Mouse (Mus musculus) heart, adult 18-20 months (tissue): ENCODE measurements around the gene Dna2. TPM values are rescaled to one million over a fixed set of nuclear protein-coding genes. Genes with fewer than 3 reads are reported as not detected.

Source experiments
- DNase-seq, 2 experiments: peaks; one replicate each; pipeline ENCODE4 v3.0.0; 2021 to 2022; ENCODE audit warnings: mixed read lengths in 1 of 2
- total RNA-seq, 2 experiments: library from RNA; stranded (reverse); gene quantifications; 2 replicates each; pipeline ENCODE4 v1.2.3; 2021

Gene Dna2
- total RNA-seq, 2 experiments from 2014 or later: 0.36 to 0.50 TPM

GRCm38 (mm10) chr10:62980039-62980954, 33.5 kb downstream of the Dna2 start, which contains the start of gene Rufy2:
TSS of gene Rufy2 (plus strand) at chr10:62980223.
- DNase-seq: peak; percentile 81 to 86

DNA sequence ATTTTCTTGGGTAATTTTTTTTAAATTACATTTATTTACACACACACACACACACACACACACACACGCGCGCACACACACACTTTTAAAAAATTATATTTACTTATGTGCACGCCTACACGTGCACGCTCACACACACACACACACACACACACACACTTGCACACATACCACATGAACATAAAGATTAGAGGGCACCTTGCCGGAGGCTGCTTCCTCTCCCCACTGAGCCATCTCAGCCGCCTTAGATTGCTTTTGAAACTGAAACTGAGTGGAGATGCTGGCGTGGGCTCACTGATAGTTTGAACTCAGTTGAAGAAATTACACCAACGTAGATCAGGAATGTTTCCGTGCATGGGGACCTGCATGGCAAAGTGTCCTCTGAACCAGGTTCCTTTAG, 37.2 kb downstream of the Dna2 start:
- no peak for DNase-seq

- peak; percentile 15 to 37 for DNase-seq
These were observed 37.7 kb downstream of the Dna2 start for GRCm38 (mm10) chr10:62984495-62984894.

DNA sequence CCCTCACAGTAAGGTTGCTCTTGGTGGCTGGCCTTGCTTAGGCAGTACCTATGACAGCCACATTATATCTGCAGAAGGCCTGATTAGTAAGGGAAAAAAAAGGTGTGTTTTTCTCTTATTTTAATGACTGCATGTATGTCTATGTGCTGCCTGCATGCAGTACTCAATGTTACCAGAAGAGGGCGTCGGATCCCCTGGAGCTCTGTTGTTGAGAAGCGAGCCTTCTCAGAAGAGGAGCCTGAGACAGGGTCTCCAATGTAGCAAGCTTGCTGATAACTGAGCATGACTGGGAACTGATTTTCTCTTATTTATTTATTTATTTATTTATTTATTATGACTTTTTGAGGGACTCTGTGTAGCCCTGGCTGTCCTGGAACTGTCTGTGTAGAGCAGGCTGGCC, 40.5 kb downstream of the Dna2 start:
- no peak for DNase-seq

DNA sequence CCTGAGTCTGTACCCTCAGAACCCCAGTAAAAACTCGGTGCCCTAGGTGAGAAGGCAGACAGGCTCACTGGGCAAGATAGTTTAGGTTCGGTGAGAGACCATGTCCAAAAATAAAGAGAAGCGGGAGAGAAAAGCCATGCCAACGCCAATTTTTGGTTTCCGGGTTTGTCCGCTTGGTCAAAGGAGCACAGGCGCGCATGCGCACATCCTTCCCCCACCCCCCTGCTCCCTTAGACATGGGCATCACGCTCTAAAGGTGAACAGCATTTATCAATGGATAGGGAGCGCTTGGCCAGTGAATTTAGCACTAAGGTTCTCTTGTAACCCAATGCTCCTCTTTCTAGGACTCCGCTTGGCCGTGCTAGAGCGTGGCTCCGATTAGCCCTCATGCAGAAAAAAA, 43.8 kb downstream of the Dna2 start:
- DNase-seq: no peak

GRCm38 (mm10) chr10:62993991-62994390, 47.2 kb downstream of the Dna2 start:
- no peak for DNase-seq

DNA sequence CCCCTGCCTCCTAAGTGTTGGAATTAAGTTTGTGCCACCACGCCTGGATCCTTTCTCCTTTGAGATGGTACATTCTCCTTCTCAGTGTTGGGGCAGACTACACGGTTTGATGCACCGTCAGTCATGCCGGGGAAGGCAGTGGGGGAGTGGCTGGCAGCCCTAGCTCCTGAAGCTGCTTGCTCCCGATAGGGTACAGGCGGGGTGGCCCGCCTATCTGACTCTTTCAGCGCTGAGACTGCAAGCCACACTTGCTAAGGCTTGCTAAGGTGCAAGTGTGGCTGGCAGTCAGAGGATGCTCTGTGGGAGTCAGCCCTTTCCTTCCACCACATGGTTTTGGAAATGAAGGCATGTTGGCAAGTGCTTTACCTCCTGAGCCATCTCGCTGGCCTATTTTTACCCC, 53.8 kb downstream of the Dna2 start:
- DNase-seq: no peak

DNA sequence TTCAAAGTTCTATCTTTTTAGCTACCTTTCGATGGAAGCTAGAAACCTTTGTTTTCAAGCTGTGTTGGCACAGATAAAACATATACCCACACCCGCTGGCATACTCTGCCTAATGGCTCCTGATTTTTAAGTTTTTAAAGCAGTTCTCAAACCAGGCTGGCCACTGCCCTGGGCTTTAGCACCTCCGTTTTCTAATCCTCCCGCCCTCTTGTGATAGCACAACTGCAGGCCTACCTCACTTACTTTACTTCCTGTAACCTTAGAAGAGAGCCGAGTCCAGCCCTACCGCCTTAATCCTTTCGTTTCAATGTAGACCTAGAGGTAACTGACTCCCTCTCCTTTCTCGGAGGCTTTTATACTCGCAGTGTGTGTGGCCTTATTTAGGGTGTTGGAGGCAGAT, 56.4 kb downstream of the Dna2 start:
- no peak for DNase-seq

GRCm38 (mm10) chr10:63004556-63004955, 57.7 kb downstream of the Dna2 start:
- no peak for DNase-seq

DNA sequence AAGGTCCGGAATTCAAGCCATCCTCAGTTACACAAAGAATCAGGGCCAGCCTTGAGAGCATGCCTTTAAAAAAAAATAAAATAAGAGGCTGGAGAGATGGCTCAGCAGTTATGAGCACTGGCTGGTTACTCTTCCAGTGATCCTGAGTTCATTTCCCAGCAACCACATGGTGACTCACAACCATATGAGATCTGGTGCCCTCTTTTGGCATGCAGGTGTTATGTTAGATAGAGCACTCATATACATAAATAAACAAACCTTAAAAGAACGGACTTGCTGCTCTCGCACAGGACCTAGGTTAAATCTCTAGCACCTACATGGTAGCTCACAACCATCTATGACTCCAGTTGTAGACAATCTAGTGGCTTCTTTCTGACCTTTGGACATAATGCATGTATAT, 61.4 kb downstream of the Dna2 start:
- no peak for DNase-seq

DNA sequence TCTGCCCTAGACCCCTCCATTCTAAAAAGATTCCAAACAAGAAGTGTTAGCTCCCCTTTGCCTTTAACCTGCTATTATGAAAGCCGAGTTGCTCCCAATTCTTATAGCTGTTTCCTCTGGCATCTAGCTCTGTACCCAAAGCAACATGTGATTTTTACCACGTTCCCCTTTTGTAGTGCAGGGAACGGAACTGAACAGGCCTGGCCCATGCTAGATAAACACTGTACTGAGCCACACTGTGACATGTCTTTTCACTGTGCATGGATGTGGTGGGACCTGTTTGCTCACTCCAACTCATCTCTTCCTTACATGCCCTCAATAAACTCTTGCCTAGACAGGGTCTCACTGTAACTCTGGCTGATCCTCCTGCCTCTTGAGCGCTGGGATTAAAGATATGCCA, 63.4 kb downstream of the Dna2 start:
- no peak for DNase-seq

GRCm38 (mm10) chr10:63011556-63011955, 64.7 kb downstream of the Dna2 start:
- no peak for DNase-seq

- no peak for DNase-seq
These were observed 66.7 kb downstream of the Dna2 start for GRCm38 (mm10) chr10:63013476-63013875.

DNA sequence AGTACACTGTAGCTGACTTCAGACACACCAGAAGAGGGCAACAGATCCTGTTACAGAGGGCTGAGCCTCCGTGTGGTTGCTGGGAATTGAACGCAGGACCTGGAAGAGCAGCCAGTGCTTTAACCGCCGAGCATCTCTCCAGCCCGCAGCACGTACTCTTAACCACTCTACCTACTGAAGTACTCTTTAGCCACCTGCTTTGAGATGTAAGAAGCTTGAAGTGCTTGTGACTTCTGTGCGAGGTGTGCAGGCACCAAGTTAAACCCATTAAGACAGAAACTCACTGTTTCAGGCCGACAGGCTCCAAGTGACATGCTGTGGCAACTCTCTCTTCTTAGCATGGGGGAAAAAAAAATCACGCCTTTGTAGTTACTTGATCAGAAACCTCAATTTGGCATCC, 67.3 kb downstream of the Dna2 start:
- no peak for DNase-seq

DNA sequence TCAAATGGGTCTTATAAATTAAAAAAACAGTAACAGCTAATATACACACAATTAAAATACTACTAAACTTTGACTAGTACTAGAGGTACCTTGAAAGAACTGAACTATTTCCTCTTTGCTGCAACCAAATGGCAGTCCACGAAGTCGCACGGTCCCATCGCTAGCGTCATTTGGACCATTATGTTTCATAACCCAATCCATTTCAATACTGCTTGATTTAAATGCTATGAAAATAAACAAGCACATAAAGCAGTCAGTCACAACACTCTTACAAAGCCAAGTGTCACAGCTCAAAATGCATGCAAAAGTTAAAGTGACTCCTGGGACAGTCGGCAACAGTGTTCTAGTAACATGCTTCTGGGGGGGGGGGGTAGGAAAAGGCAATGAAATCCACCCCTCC, 72.5 kb downstream of the Dna2 start:
- DNase-seq: no peak

- DNase-seq: no peak
These were observed 74.9 kb downstream of the Dna2 start for GRCm38 (mm10) chr10:63021702-63022101.

DNA sequence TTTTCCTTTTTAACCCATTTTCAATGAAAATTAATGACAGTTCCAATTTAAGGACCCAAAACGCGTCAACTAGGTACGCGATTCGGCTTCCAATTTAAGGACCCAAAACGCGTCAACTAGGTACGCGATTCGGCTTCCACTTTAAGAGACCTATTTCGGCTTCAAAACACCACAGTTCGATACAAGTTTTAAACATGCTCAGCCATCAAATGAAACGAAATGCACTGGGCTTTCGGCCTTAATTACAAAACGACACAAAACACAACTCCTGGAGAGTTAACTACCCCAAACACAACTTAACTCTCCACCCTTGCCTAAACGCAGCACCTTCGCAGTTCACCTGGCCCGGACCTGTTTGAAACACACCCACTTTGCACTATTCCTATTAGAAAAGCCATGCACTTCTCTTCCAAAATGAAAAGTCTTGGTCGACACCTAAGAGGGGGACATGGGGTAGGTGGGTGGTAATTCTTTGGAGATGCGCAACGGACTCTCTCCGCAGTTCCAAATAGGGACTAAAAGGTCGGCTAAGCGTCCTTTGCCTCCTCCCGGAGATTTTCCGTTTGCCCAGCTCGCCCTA, 75.8 kb downstream of the Dna2 start:
- no peak for DNase-seq

DNA sequence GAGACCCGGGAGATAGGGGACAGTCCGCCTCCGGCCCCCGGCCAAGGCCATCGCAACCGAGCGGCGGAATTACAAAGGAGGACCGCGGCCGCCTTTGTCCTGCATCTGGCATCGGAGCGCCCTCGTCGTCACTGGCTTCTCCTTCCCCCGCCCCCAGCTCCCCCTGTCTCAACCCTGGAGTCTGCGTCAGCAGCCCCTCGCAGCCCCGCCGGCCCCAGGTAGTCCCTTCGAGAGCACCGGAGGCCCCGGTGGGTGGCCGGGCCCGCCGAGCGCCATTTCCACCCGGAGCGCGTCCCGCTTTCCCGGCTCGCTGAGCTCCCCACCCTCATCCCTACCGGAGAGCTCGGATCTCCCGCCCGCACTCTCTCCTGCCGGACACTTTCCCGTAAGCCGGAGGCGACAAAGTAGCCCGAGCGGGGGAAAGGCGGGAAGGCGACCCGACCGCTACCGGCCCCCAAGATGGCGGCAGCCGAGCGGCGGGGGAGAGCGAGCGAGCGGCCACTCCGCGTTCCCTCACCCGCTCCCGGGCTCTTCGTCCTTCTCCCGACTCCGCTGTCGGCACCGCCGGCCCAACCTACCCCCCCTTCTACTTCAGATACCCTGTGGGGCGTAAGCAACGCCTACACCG, 76.4 kb downstream of the Dna2 start:
- DNase-seq: peak; percentile 77 to 81

Other genes with a start within 250 kb of the Dna2 start
- gene Stox1, start 220.9 kb upstream of the Dna2 start, total RNA-seq: 1 to 10 TPM in 1 of 2 experiments, under 1 TPM in 1; 0.89 to 1.2 TPM
- gene Ccar1, start 154.7 kb upstream of the Dna2 start, total RNA-seq: 10 to 100 TPM; 36.3 to 41.5 TPM
- 1 to 10 TPM; 3.1 to 3.5 TPM for gene Tet1, start 38.0 kb upstream of the Dna2 start, total RNA-seq
- gene Slc25a16, start 26.4 kb upstream of the Dna2 start, total RNA-seq: 10 to 100 TPM; 22.4 to 24.6 TPM
- 1 to 10 TPM; 6.8 to 7.0 TPM for gene Rufy2, start 33.2 kb downstream of the Dna2 start, total RNA-seq
- gene Hnrnph3, start 77.2 kb downstream of the Dna2 start, total RNA-seq: 10 to 100 TPM; 32.9 to 35.7 TPM
- 10 to 100 TPM; 10.3 to 12.2 TPM for gene Pbld2, start 77.3 kb downstream of the Dna2 start, total RNA-seq
- 1 to 10 TPM; 1.0 to 3.3 TPM for gene Pbld1, start 113.1 kb downstream of the Dna2 start, total RNA-seq
- not detected for gene Atoh7, start 152.6 kb downstream of the Dna2 start, total RNA-seq